Mouse (Mus musculus) liver, adult 2 months (tissue): Measurements from ENCODE around the gene Acvrl1.

Source experiments
- CTCF ChIP-seq: fragments of 200-500 bp; IDR thresholded peaks from 2 replicates; pipeline ENCODE4 v1.5.1; 2011; ENCODE audit warnings: low read depth, low read length, control low read depth
- POLR2A ChIP-seq: fragments of 200-500 bp; IDR thresholded peaks from 2 replicates; pipeline ENCODE4 v1.6.1; 2011; ENCODE audit warnings: low read length, control low read depth; ENCODE audit not compliant: insufficient read depth; ENCODE audit errors: extremely low read depth

DNA sequence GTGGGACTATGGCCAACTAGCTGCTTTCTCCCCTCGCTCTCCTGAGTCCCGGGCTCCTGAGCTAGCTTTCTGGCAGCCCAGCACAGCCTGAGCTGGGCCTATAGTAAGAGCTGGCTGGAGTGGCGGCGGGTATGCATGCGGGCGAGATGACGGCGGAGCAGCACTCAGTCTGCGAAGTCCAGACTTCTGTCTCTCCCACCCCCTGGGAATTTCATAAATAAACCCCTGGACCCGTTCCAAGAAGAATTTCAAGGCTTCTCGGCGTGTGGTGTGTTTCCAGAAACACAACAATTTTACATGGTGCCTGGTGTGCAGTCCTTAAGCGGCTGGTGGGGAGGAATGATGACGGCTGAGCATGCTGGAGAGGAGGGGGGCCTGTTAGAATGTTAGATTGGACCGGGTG lies 34.7 kb downstream of the Acvrl1 start:
- TF ChIP-seq CTCF = no peak
- no peak for TF ChIP-seq POLR2A
